Mouse (Mus musculus) megakaryocyte, embryonic 14.5 days (primary cell): ENCODE results near the gene Vinac1. TPM values are rescaled to one million over a fixed set of nuclear protein-coding genes. Genes with fewer than 3 reads are reported as not detected.

Experiments
- H3K27me3 ChIP-seq: replicated peaks from 2 replicates; pipeline ENCODE3; 2012; ENCODE audit warnings: inconsistent platforms
- H3K36me3 ChIP-seq: replicated peaks from 2 replicates; pipeline ENCODE3; 2012; ENCODE audit warnings: low read length, inconsistent platforms, mixed read lengths
- H3K4me1 ChIP-seq: 2 replicates; pipeline ENCODE4 v1.6.1; 2012; ENCODE audit warnings: inconsistent platforms
- H3K4me3 ChIP-seq: replicated peaks from 2 replicates; pipeline ENCODE3; 2012; ENCODE audit warnings: moderate library complexity, mild to moderate bottlenecking, inconsistent platforms
- H3K9me3 ChIP-seq: 2 replicates; pipeline ENCODE4 v1.6.1; 2012; ENCODE audit warnings: inconsistent platforms
- FLI1 ChIP-seq: IDR thresholded peaks from 2 replicates; pipeline ENCODE4 v1.6.1; 2012; ENCODE audit warnings: low read length, inconsistent platforms, mixed read lengths
- GATA1 ChIP-seq: IDR thresholded peaks from 3 replicates; pipeline ENCODE4 v1.6.1; 2012; ENCODE audit warnings: mixed read lengths, low read length, inconsistent platforms, borderline replicate concordance
- polyA plus RNA-seq: library from polyadenylated mRNA; stranded (reverse); fragments of >175 nt; gene quantifications from 2 replicates; pipeline ENCODE4 v1.2.3, GENCODE M21; 2012; ENCODE audit warnings: low replicate concordance; ENCODE audit not compliant: insufficient read depth

Vinac1 gene
- polyA plus RNA-seq, 1 experiment, result not detected

- no peaks in the 10 kb centered on the region for H3K9me3 ChIP-seq
- H3K27me3 ChIP-seq, result peaks cover 20% of the 10 kb centered on the region
- no peak overlapping the region for H3K4me3 ChIP-seq
- peaks cover 20% of the 10 kb centered on the region for H3K4me1 ChIP-seq
- no peak for TF ChIP-seq GATA1
- TF ChIP-seq FLI1, result no peak
- H3K36me3 ChIP-seq, result no peaks in the 10 kb centered on the region
Observed at GRCm38 (mm10) chr2:129070296-129070695, 22.3 kb upstream of the Vinac1 start.

GRCm38 (mm10) chr2:129066326-129066725 is 18.4 kb upstream of the Vinac1 start:
- Histone ChIP-seq H3K4me1 (peaks cover 21% of the 10 kb centered on the region), H3K27me3 (peaks cover 29% of the 10 kb centered on the region), H3K36me3 (no peaks in the 10 kb centered on the region), H3K9me3 (no peaks in the 10 kb centered on the region), H3K4me3 (peak overlapping the region; percentile 98)
- TF ChIP-seq FLI1, result no peak

GRCm38 (mm10) chr2:129065437-129066282 is 17.7 kb upstream of the Vinac1 start, which contains the start of gene Ttl:
Ttl (plus strand) TSS chr2:129065942.
- Histone ChIP-seq H3K27me3 (peaks cover 29% of the 10 kb centered on the region), H3K4me3 (peak within 1 kb of the TSS; percentile 98), H3K4me1 (peaks cover 21% of the 10 kb centered on the region), H3K9me3 (no peaks in the 10 kb centered on the region), H3K36me3 (no peaks in the 10 kb centered on the region)
- TF ChIP-seq GATA1, result no peak
- TF ChIP-seq FLI1, result no peak

- no peak overlapping the region for H3K4me3 ChIP-seq
- H3K36me3 ChIP-seq, result no peaks in the 10 kb centered on the region
- H3K4me1 ChIP-seq, result peaks cover 19% of the 10 kb centered on the region
- H3K27me3 ChIP-seq, result peaks cover 25% of the 10 kb centered on the region
- TF ChIP-seq FLI1, result no peak
- no peak for TF ChIP-seq GATA1
- H3K9me3 ChIP-seq, result peaks cover 7% of the 10 kb centered on the region
Observed at GRCm38 (mm10) chr2:129061456-129062059, 13.6 kb upstream of the Vinac1 start.

- TF ChIP-seq FLI1, result no peak
- no peak for TF ChIP-seq GATA1
- Histone ChIP-seq H3K36me3 (no peaks in the 10 kb centered on the region), H3K27me3 (peaks cover 19% of the 10 kb centered on the region), H3K9me3 (peaks cover 17% of the 10 kb centered on the region), H3K4me1 (peaks cover 6% of the 10 kb centered on the region), H3K4me3 (no peak overlapping the region)
Observed at GRCm38 (mm10) chr2:129057920-129058361, 10.0 kb upstream of the Vinac1 start.

- Histone ChIP-seq H3K4me3 (no peak overlapping the region), H3K9me3 (peaks cover 17% of the 10 kb centered on the region), H3K27me3 (peaks cover 19% of the 10 kb centered on the region), H3K36me3 (no peaks in the 10 kb centered on the region), H3K4me1 (peaks cover 6% of the 10 kb centered on the region)
- TF ChIP-seq GATA1 (no peak), FLI1 (no peak)
Observed at GRCm38 (mm10) chr2:129057256-129057655, 9.3 kb upstream of the Vinac1 start.

- Histone ChIP-seq H3K36me3 (no peaks in the 10 kb centered on the region), H3K27me3 (peaks cover 19% of the 10 kb centered on the region), H3K4me3 (no peak overlapping the region), H3K4me1 (peaks cover 6% of the 10 kb centered on the region), H3K9me3 (peaks cover 17% of the 10 kb centered on the region)
- TF ChIP-seq GATA1 (no peak), FLI1 (no peak)
Observed at GRCm38 (mm10) chr2:129056597-129056996, 8.6 kb upstream of the Vinac1 start.

GRCm38 (mm10) chr2:129055741-129056140 is 7.8 kb upstream of the Vinac1 start:
- TF ChIP-seq FLI1 (no peak), GATA1 (no peak)
- no peaks in the 10 kb centered on the region for H3K36me3 ChIP-seq
- no peak overlapping the region for H3K4me3 ChIP-seq
- peaks cover 18% of the 10 kb centered on the region for H3K27me3 ChIP-seq
- H3K9me3 ChIP-seq, result peaks cover 17% of the 10 kb centered on the region
- peaks cover 6% of the 10 kb centered on the region for H3K4me1 ChIP-seq

GRCm38 (mm10) chr2:129052451-129052983 is 4.5 kb upstream of the Vinac1 start:
- Histone ChIP-seq H3K27me3 (peaks cover 19% of the 10 kb centered on the region), H3K9me3 (peaks cover 12% of the 10 kb centered on the region), H3K4me3 (no peak overlapping the region), H3K4me1 (no peaks in the 10 kb centered on the region; the same call in 1 of the 2 replicates), H3K36me3 (no peaks in the 10 kb centered on the region)
- TF ChIP-seq GATA1, result no peak
- TF ChIP-seq FLI1, result no peak

- H3K9me3 ChIP-seq, result no peaks in the 10 kb centered on the region
- no peaks in the 10 kb centered on the region for H3K4me1 ChIP-seq
- no peak for TF ChIP-seq FLI1
- no peak for TF ChIP-seq GATA1
- no peaks in the 10 kb centered on the region for H3K36me3 ChIP-seq
- no peak overlapping the region for H3K4me3 ChIP-seq
- H3K27me3 ChIP-seq, result peaks cover 25% of the 10 kb centered on the region
Observed at GRCm38 (mm10) chr2:129046846-129047196, 1.2 kb downstream of the Vinac1 start.
